Mouse (Mus musculus): Measurements from ENCODE around the gene Mfap5. TPM values are rescaled to one million over a fixed set of nuclear protein-coding genes. Genes with fewer than 3 reads are reported as not detected.

Gene Mfap5
- total RNA-seq, 1 experiment from 2014 or later: not detected

Other genes with a start within 250 kb of the Mfap5 start
- not detected in 2 replicates for gene Klrg1, start 223.0 kb upstream of the Mfap5 start, total RNA-seq (2017)
- 253 and 280 TPM in 2 replicates for gene M6pr, start 197.1 kb upstream of the Mfap5 start, total RNA-seq (2017)
- 19.4 and 23.6 TPM in 2 replicates for gene Phc1, start 165.3 kb upstream of the Mfap5 start, total RNA-seq (2017)
- not detected in 2 replicates for gene Rimklb, start 7.1 kb upstream of the Mfap5 start, total RNA-seq (2017)
- not detected in 2 replicates for gene Aicda, start 48.0 kb downstream of the Mfap5 start, total RNA-seq (2017)
- gene Apobec1, start 96.6 kb downstream of the Mfap5 start, total RNA-seq (2017): 12.1 and 17.4 TPM in 2 replicates
- gene Gdf3, start 104.2 kb downstream of the Mfap5 start, total RNA-seq (2017): 2.2 and 5.4 TPM in 2 replicates
- gene Dppa3, start 120.6 kb downstream of the Mfap5 start, total RNA-seq (2017): not detected in 2 replicates
- not detected in 2 replicates for gene Nanog, start 201.6 kb downstream of the Mfap5 start, total RNA-seq (2017)